Mouse (Mus musculus) megakaryocyte, embryonic 14.5 days (primary cell): ENCODE measurements around the gene Ttc7.

Experiments
- FLI1 ChIP-seq: IDR thresholded peaks from 2 replicates; pipeline ENCODE4 v1.6.1; 2012; ENCODE audit warnings: low read length, inconsistent platforms, mixed read lengths
- GATA1 ChIP-seq: IDR thresholded peaks from 3 replicates; pipeline ENCODE4 v1.6.1; 2012; ENCODE audit warnings: mixed read lengths, low read length, inconsistent platforms, borderline replicate concordance

DNA sequence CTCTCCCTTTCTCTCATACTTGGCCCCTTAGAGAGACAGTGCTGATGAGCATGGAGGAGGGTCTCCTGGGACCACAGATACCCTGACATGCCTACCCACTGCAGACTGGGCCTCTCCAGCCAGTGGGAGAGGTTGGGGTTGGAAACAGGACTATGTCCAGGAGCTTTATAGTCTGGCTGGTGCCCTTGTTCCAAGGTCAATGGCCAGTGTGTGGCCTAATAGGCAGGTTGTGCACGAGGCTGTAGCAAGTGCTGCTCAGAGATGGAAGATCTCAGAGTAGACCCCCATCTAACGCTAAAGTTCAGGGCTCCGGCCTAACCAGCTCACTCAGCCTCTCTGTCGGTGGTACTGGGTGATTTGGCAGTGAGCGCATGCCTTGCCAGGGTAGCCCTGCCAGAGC, 9.1 kb downstream of the Ttc7 start:
- TF ChIP-seq FLI1, result no peak
- TF ChIP-seq GATA1, result no peak
